Comparison of ENCODE assay signal across 8 mouse cellular contexts in genomic region chr12:8892876-8893532, GRCm38 (mm10). TPM values are rescaled to one million over a fixed set of nuclear protein-coding genes. Genes with fewer than 3 reads are reported as not detected.
A peak's percentile ranks its signal among the peaks of the same experiment; 100 is the strongest.
DNase-seq lines count a peak whose midpoint lies in the region; ATAC-seq and TF ChIP-seq lines count a peak whose summit lies in the region.

No protein-coding gene starts in this region.

- no peaks in the 10 kb centered on the region for H3K27me3 ChIP-seq in lung, postnatal 0 days (replicated peaks; ENCODE audit: insufficient read depth, low read length)
- H3K27me3 ChIP-seq in intestine, embryonic 16.5 days (replicated peaks; ENCODE audit: control insufficient read depth, insufficient read depth, low read length): no peaks in the 10 kb centered on the region

- peak; percentile 87 for DNase-seq in heart, adult 11 months
- DNase-seq in heart, postnatal 36 days: no peak
- DNase-seq in lung, postnatal 0 days (ENCODE audit: low spot score): no peak
- DNase-seq in lung, postnatal 14 days: no peak
- DNase-seq in retina, postnatal 1 day: peak; percentile 49
- no peak for DNase-seq in thymus, postnatal 14 days

- H3K9me3 ChIP-seq in lung, postnatal 0 days (ENCODE audit: low read length): no peaks in the 10 kb centered on the region
- H3K9me3 ChIP-seq in intestine, embryonic 16.5 days (ENCODE audit: control insufficient read depth, low read length): no peaks in the 10 kb centered on the region

- H3K4me2 ChIP-seq in lung, postnatal 0 days (replicated peaks; ENCODE audit: low read depth, low read length): 0 out of 2 replicates have a peak overlapping the region, but pooled peaks have one; percentile 15
- peak overlapping the region; percentile 43; the same call in 1 of the 2 replicates for H3K4me2 ChIP-seq in intestine, embryonic 16.5 days (ENCODE audit: low read depth, low read length)

- H3K4me1 ChIP-seq in lung, postnatal 0 days (ENCODE audit: insufficient read depth, low read depth, low read length): no peaks in the 10 kb centered on the region
- H3K4me1 ChIP-seq in intestine, embryonic 16.5 days (ENCODE audit: control insufficient read depth, insufficient read depth, low read length): no peaks in the 10 kb centered on the region

- TF ChIP-seq EP300 in lung, postnatal 0 days (IDR thresholded peaks at IDR 0.05): no peak

- ATAC-seq in lung, postnatal 0 days: no peak
- ATAC-seq in intestine, embryonic 16.5 days: no peak
- ATAC-seq in cerebellum, adult (ENCODE audit: insufficient number of reproducible peaks, low FRiP score, low TSS enrichment): no peak

- intact Hi-C loops in heart, postnatal 36 days (cut with DNase I): no loop called here

- H3K27ac ChIP-seq in lung, postnatal 0 days (ENCODE audit: low read length): no peak overlapping the region
- H3K27ac ChIP-seq in intestine, embryonic 16.5 days (ENCODE audit: low read length): no peak overlapping the region

- WGBS in lung, postnatal 0 days: 34% methylated on average over 15 of the region's 21 CpGs
- WGBS in intestine, embryonic 16.5 days: 36% methylated on average over 14 of the region's 21 CpGs

- no peak for TF ChIP-seq CTCF in lung, postnatal 0 days (IDR thresholded peaks at IDR 0.05)

- H3K36me3 ChIP-seq in lung, postnatal 0 days (ENCODE audit: insufficient read depth, low read length): no peaks in the 10 kb centered on the region
- no peaks in the 10 kb centered on the region for H3K36me3 ChIP-seq in intestine, embryonic 16.5 days (ENCODE audit: control insufficient read depth, insufficient read depth, low read length)

- no peak overlapping the region for H3K9ac ChIP-seq in lung, postnatal 0 days (replicated peaks; ENCODE audit: low read depth)
- H3K9ac ChIP-seq in intestine, embryonic 16.5 days (ENCODE audit: low read depth, low read length): 0 out of 2 replicates have a peak overlapping the region, but pooled peaks have one; percentile 32

- H3K4me3 ChIP-seq in lung, postnatal 0 days (ENCODE audit: low read depth, low read length): no peak overlapping the region
- H3K4me3 ChIP-seq in intestine, embryonic 16.5 days (ENCODE audit: low read length): peak overlapping the region; percentile 29

RNA-seq across cellular contexts. Expression of gene Laptm4a, which starts 28.5 kb away (rescaled TPM):
- 100 to 1,000 TPM; 361 to 367 TPM for total RNA-seq in heart, postnatal 36 days (2021)
- 467 and 484 TPM in 2 replicates for polyA plus RNA-seq in lung, postnatal 0 days (2015; fragmentation: Nextera tagmentation; extraction: Ambion mirVana)
- polyA plus RNA-seq in intestine, embryonic 16.5 days (2015; fragmentation: Nextera tagmentation; extraction: Ambion mirVana): 244 and 257 TPM in 2 replicates

RNA-seq across cellular contexts. Expression of gene Matn3, which starts 54.7 kb away (rescaled TPM):
- total RNA-seq in heart, postnatal 36 days (2021): not detected
- polyA plus RNA-seq in lung, postnatal 0 days (2015; fragmentation: Nextera tagmentation; extraction: Ambion mirVana): 0.33 and 0.52 TPM in 2 replicates
- polyA plus RNA-seq in intestine, embryonic 16.5 days (2015; fragmentation: Nextera tagmentation; extraction: Ambion mirVana): 0.04 and 0.07 TPM in 2 replicates

Comparison
In these comparisons a context has a peak if more than half of its experiments do, and no peak if none do; other contexts are left out.
1. DNase-seq: peak in heart, adult 11 months (single experiment) and retina, postnatal 1 day (single experiment); none in heart, postnatal 36 days (0 of 2), lung, postnatal 0 days (single experiment), lung, postnatal 14 days (single experiment) and thymus, postnatal 14 days (single experiment).